Mouse (Mus musculus) embryonic facial prominence, embryonic 15.5 days (tissue): Measurements from ENCODE around the gene Kdm1b. TPM values are rescaled to one million over a fixed set of nuclear protein-coding genes. Genes with fewer than 3 reads are reported as not detected.

Experiments
- ATAC-seq: fragments of 200-750 bp; cut with Nextera tagmentation; 2 replicates; pipeline ENCODE4 v1.8.0; 2017; ENCODE audit warnings: low read depth, moderate TSS enrichment; ENCODE audit not compliant: insufficient number of reproducible peaks, low FRiP score, low TSS enrichment
- H3K27ac ChIP-seq: fragments of 300-500 bp; sonication (generic); replicated peaks from 2 replicates; pipeline ENCODE4 v1.5.1; 2015; ENCODE audit warnings: mild to moderate bottlenecking, inconsistent platforms
- H3K27me3 ChIP-seq: fragments of 300-500 bp; sonication (generic); 2 replicates; pipeline ENCODE4 v1.6.1; 2015; ENCODE audit warnings: inconsistent platforms
- H3K36me3 ChIP-seq: fragments of 300-500 bp; sonication (generic); 2 replicates; pipeline ENCODE4 v1.6.1; 2015; ENCODE audit warnings: mild to moderate bottlenecking, inconsistent platforms
- H3K4me1 ChIP-seq: fragments of 300-500 bp; sonication (generic); 2 replicates; pipeline ENCODE4 v1.6.1; 2015; ENCODE audit warnings: inconsistent platforms
- H3K4me2 ChIP-seq: fragments of 300-500 bp; sonication (generic); replicated peaks from 2 replicates; pipeline ENCODE4 v1.6.1; 2015; ENCODE audit warnings: mild to moderate bottlenecking, inconsistent platforms
- H3K4me3 ChIP-seq: fragments of 300-500 bp; sonication (generic); replicated peaks from 2 replicates; pipeline ENCODE4 v1.5.1; 2015; ENCODE audit warnings: mild to moderate bottlenecking, inconsistent platforms
- H3K9ac ChIP-seq: fragments of 300-500 bp; sonication (generic); 2 replicates; pipeline ENCODE4 v1.6.1; 2015; ENCODE audit warnings: inconsistent platforms
- H3K9me3 ChIP-seq: fragments of 300-500 bp; sonication (generic); replicated peaks from 2 replicates; pipeline ENCODE4 v1.6.1; 2016; ENCODE audit warnings: inconsistent platforms
- WGBS: fragments of 180-500 bp; shearing (Covaris S2); methylation state at CpG from one replicate; pipeline ENCODE4 v1.1.7; 2015; 5-methylcytosine and 5-hydroxymethylcytosine counted together
- polyA plus RNA-seq: library from polyadenylated mRNA; unstranded; fragments of >200 nt; fragmentation: Nextera tagmentation; extraction: Ambion mirVana; gene quantifications from 2 replicates; pipeline ENCODE4 v1.2.1, GENCODE M21; 2015

The Kdm1b gene
- polyA plus RNA-seq, 1 experiment from 2014 or later: 12.7 TPM

GRCm38 (mm10) chr13:47134836-47135235, 91.5 kb downstream of the Kdm1b start:
- no peak for ATAC-seq
- no peak overlapping the region for H3K4me2 ChIP-seq
- 89% methylated on average over 7 of the region's 7 CpGs for WGBS
- no peaks in the 10 kb centered on the region for H3K9me3 ChIP-seq
- no peak overlapping the region for H3K27ac ChIP-seq
- H3K9ac ChIP-seq: no peak overlapping the region
- H3K4me3 ChIP-seq: no peak overlapping the region
- no peaks in the 10 kb centered on the region for H3K27me3 ChIP-seq
- H3K36me3 ChIP-seq: no peaks in the 10 kb centered on the region
- no peaks in the 10 kb centered on the region for H3K4me1 ChIP-seq

Other genes starting within 250 kb of the Kdm1b start
- 21.0 and 26.7 TPM in 2 replicates for gene Kif13a, start 113.6 kb upstream of the Kdm1b start, polyA plus RNA-seq
- gene Nhlrc1, start 28.6 kb upstream of the Kdm1b start, polyA plus RNA-seq: 5.9 TPM in 2 replicates
- gene Tpmt, start 1.2 kb downstream of the Kdm1b start, polyA plus RNA-seq: 16.0 and 16.9 TPM in 2 replicates
- 253 and 257 TPM in 2 replicates for gene Dek, start 62.7 kb downstream of the Kdm1b start, polyA plus RNA-seq
- 4.2 and 4.4 TPM in 2 replicates for gene Rnf144b, start 79.2 kb downstream of the Kdm1b start, polyA plus RNA-seq